Mouse (Mus musculus) frontal cortex, postnatal 14 days (tissue): Measurements from ENCODE around the gene Cdhr2.

Experiments
- DNase-seq, 2 experiments: peaks; one replicate each; pipeline ENCODE4 v3.0.0; 2022; ENCODE audit warnings: low spot score in 2 of 2

Cdhr2 gene

GRCm38 (mm10) chr13:54783698-54784097 is 82.4 kb downstream of the Cdhr2 start, which contains the start of gene Eif4e1b:
TSS of gene Eif4e1b (plus strand) at chr13:54783998.
- no peak for DNase-seq
